Mouse (Mus musculus): ENCODE results near the gene Cyp4f37. TPM values are rescaled to one million over a fixed set of nuclear protein-coding genes. Genes with fewer than 3 reads are reported as not detected.
"Not testable (repeated sequence)": the region's sequence is repeated elsewhere in the genome, so short reads cannot be mapped to it uniquely, and the experiment has no call there.

Gene Cyp4f37
- not detected in 2 replicates for polyA plus RNA-seq (2015; fragmentation: Nextera tagmentation; extraction: Ambion mirVana)

DNA sequence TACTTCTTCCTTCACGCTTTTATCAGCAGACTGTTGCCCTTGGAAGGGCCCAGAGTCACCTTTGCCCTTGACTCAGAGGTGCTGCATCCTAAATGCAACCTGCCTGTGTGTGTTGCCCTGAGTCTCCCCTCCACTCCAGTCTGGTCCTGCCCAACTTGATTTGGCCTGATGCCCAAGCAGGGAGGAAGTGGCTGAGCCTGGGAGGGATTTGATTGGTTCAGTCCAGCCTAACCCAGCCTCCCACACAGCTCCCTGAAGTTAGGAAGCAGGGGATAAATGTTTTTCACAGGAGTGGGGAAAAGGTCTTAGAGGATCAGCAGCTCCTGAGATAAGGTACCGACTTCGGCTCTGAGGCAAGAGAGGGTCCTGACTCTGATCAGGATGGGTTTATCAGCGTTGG lies at the start of gene Cyp4f37:
Cyp4f37 (plus strand) TSS at position 292 of the 400 bp plus-strand sequence.
- WGBS (ENCODE audit: insufficient replicate concordance) = 49% methylated on average over 4 of the region's 4 CpGs
- not testable (repeated sequence) for H3K4me2 ChIP-seq; H3K36me3 ChIP-seq (replicated peaks); H3K4me3 ChIP-seq (replicated peaks); H3K4me1 ChIP-seq (replicated peaks); H3K27me3 ChIP-seq; ATAC-seq (ENCODE audit: insufficient read depth); H3K27ac ChIP-seq (replicated peaks); H3K9ac ChIP-seq; H3K9me3 ChIP-seq (replicated peaks)

DNA sequence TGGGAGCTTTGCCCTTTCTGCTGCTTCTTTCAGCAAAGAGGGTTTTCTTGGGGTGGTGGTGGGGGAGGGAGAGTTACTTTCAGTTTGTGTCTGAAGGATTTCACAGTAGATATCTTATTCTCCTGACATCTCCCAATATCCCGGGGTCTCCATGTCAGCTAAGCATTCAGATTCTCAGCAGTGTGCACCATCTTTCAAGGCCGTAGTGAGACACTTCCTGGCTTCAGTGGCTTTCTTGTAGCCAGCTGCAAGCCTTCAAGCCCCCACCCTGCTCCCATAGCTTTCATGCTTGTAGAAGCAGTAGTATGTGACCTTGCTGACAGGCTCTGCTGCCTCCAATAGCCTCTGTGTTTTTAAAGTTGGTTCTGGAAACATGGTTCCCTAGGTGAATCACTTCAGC lies 47.8 kb upstream of the Cyp4f37 start:
- not testable (repeated sequence) for H3K27me3 ChIP-seq; H3K4me3 ChIP-seq (replicated peaks); H3K27ac ChIP-seq (replicated peaks); ATAC-seq (ENCODE audit: insufficient read depth); H3K36me3 ChIP-seq (replicated peaks); H3K4me1 ChIP-seq (replicated peaks); H3K9ac ChIP-seq; H3K4me2 ChIP-seq; H3K9me3 ChIP-seq (replicated peaks)
- WGBS (ENCODE audit: insufficient replicate concordance) = 55% methylated on average over 2 of the region's 2 CpGs

DNA sequence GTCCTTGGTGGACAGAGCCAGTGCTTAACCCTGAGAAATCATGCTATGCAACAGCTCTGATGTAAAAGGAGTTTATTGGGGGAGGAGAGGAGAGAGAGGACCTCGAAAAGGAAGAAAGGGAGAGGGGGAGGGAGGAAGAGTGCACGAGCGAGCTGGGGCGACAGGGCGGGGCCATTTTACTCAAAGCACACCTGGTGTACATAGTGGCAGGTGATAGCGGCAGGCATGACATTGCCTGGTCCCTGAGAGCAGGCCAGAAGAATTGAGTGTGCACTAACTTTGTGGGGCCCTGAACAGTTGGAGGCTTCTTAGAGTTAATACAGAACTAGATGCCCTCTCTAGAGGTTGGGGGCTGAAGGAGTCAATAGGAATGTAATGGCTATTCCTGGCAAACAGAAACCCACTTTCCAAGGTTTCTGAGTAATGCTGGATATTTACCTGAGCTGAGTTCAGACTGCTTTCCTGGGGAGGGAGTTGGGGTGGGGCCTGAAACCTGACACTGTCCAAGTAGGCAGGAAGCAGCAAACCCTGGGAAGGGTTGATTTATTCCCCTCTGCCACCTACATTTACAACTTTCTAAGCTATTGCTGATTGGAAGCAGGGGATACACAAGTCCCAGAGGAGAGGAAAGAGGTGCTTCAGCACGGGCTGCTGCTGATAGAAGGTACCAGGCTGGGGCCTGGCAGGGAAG lies 43.5 kb upstream of the Cyp4f37 start:
- WGBS (ENCODE audit: insufficient replicate concordance) = 44% methylated on average over 7 of the region's 7 CpGs

DNA sequence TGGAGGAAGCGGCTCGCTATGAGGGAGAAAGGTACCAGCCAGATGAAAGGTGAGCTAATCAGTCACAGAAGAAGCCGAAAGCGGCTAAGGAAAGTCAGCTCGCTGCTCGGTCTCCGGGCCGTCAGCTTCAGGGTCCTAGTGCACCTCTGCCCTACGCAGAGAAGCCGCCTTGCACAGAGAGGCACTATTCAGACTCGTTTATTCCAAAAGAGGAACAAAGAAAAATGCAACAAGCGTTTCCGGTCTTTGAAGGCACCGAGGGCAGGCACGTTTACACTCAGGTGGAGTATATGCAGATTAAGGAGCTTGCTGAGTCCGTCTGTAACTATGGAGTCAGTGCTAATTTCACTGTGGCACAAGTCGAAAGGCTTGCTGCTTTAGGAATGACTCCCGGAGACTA lies 24.6 kb upstream of the Cyp4f37 start:
- no peaks in the 10 kb centered on the region for H3K27me3 ChIP-seq
- H3K36me3 ChIP-seq (replicated peaks) = no peaks in the 10 kb centered on the region
- no peak for ATAC-seq (ENCODE audit: insufficient read depth)
- no peak overlapping the region for H3K27ac ChIP-seq (replicated peaks)
- no peak overlapping the region for H3K4me3 ChIP-seq (replicated peaks)
- H3K4me2 ChIP-seq = no peak overlapping the region
- H3K4me1 ChIP-seq (replicated peaks) = no peaks in the 10 kb centered on the region
- H3K9ac ChIP-seq = no peak overlapping the region
- 75% methylated on average over 18 of the region's 18 CpGs for WGBS (ENCODE audit: insufficient replicate concordance)
- no peaks in the 10 kb centered on the region for H3K9me3 ChIP-seq (replicated peaks)

More for the DNA sequence above, 43.5 kb upstream of the Cyp4f37 start:
- ATAC-seq (ENCODE audit: insufficient read depth) = no peak
- H3K4me1 ChIP-seq (replicated peaks) = no peaks in the 10 kb centered on the region
- no peak overlapping the region for H3K4me2 ChIP-seq
- H3K27ac ChIP-seq (replicated peaks) = no peak overlapping the region
- no peaks in the 10 kb centered on the region for H3K27me3 ChIP-seq
- no peaks in the 10 kb centered on the region for H3K9me3 ChIP-seq (replicated peaks)
- no peak overlapping the region for H3K4me3 ChIP-seq (replicated peaks)
- H3K9ac ChIP-seq = no peak overlapping the region
- H3K36me3 ChIP-seq (replicated peaks) = no peaks in the 10 kb centered on the region

DNA sequence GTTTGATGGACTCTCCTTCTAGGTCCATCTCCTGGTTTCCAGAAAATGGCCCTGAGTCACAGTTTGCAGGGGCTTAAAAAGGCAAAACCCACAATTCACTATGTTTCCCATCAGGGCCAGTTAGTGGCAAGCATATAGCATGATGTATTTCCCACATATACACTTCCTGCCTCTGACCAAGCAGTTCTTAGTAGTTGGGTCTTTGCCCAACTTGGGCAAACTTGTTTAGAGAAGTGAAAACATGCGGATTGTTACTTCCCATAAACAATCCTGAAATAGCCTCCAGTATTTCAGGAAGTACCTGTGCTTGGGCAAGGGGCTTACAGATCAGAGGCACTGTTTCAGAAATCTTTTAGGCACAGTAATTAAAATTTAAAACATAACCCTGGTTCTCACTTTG lies 13.1 kb upstream of the Cyp4f37 start:
- Histone ChIP-seq H3K4me1 (replicated peaks) (no peaks in the 10 kb centered on the region), H3K9ac (no peak overlapping the region), H3K36me3 (replicated peaks) (no peaks in the 10 kb centered on the region), H3K9me3 (replicated peaks) (no peaks in the 10 kb centered on the region), H3K4me3 (replicated peaks) (no peak overlapping the region), H3K27me3 (no peaks in the 10 kb centered on the region), H3K27ac (replicated peaks) (no peak overlapping the region), H3K4me2 (no peak overlapping the region)
- ATAC-seq (ENCODE audit: insufficient read depth) = no peak
- 32% methylated on average over 1 of the region's 1 CpGs for WGBS (ENCODE audit: insufficient replicate concordance)

DNA sequence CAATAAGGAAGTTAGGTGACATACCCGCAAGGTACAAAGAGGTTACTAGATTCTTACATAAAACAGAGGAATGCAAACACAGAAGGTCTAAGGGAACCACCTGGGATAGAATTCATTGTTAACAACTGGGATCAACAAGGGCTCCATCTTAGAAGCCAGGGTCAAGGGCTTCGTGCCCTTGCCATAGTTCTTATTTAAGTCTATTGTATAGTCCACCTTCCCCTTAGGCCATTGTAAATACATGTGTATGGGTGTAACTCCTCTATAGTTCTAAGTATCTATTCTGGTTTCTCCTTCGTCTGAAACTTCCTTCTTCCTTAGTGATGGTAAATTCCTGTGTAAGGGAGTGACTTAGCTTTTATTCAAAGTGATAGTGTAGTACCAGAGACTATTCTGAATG lies 10.9 kb upstream of the Cyp4f37 start:
- 64% methylated on average over 3 of the region's 3 CpGs for WGBS (ENCODE audit: insufficient replicate concordance)
- H3K27me3 ChIP-seq; H3K4me1 ChIP-seq (replicated peaks); H3K4me3 ChIP-seq (replicated peaks); H3K36me3 ChIP-seq (replicated peaks); H3K9me3 ChIP-seq (replicated peaks); H3K9ac ChIP-seq; H3K27ac ChIP-seq (replicated peaks); ATAC-seq (ENCODE audit: insufficient read depth); H3K4me2 ChIP-seq: not testable (repeated sequence)

DNA sequence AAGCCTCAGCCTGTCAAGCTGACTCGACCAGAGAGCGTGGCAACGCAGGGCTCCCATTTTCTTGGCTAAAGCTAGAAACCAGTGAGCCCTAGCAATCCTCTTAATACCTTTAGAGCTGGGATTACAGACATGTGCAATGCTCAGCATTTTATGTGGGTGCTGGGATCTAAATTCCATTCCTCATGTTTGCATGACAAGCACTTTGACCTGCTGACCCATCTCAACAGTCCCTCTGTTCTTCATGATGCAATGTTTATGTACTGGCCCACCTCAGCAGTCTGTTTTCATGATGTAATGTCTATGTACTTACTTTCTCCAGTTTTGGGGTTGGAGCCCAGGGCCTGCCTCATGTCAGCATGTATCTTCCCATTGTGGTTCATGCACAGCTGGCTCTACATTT lies 10.2 kb upstream of the Cyp4f37 start:
- no peak overlapping the region for H3K4me3 ChIP-seq (replicated peaks)
- no peak overlapping the region for H3K27ac ChIP-seq (replicated peaks)
- H3K9ac ChIP-seq = no peak overlapping the region
- H3K4me1 ChIP-seq (replicated peaks) = no peaks in the 10 kb centered on the region
- no peaks in the 10 kb centered on the region for H3K27me3 ChIP-seq
- no peak overlapping the region for H3K4me2 ChIP-seq
- 61% methylated on average over 3 of the region's 3 CpGs for WGBS (ENCODE audit: insufficient replicate concordance)
- H3K9me3 ChIP-seq (replicated peaks) = no peaks in the 10 kb centered on the region
- H3K36me3 ChIP-seq (replicated peaks) = no peaks in the 10 kb centered on the region
- ATAC-seq (ENCODE audit: insufficient read depth) = no peak

DNA sequence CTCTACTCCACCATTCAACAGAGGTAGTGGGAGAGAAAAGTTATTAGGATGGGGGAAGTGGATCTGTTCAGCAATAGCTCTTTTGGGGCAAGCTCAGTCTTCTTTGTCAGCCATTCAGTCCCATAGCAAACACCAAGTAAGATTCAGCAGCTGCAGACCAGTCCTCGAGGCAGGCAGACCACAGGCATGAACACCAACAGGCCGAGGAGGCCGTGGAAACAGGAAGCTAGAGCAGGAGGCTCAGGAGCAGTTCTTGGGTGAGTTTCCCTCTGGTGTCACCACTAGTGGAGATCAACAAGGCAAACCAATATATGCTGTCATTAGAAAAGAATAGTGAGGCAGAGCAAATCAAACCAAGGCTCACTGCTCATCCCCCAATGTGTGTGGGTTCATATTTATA lies 8.7 kb upstream of the Cyp4f37 start:
- ATAC-seq (ENCODE audit: insufficient read depth) = no peak
- no peak overlapping the region for H3K4me3 ChIP-seq (replicated peaks)
- no peaks in the 10 kb centered on the region for H3K9me3 ChIP-seq (replicated peaks)
- no peaks in the 10 kb centered on the region for H3K27me3 ChIP-seq
- no peaks in the 10 kb centered on the region for H3K4me1 ChIP-seq (replicated peaks)
- H3K4me2 ChIP-seq = no peak overlapping the region
- no peak overlapping the region for H3K9ac ChIP-seq
- WGBS (ENCODE audit: insufficient replicate concordance) = 13% methylated on average over 3 of the region's 3 CpGs
- H3K36me3 ChIP-seq (replicated peaks) = no peaks in the 10 kb centered on the region
- no peak overlapping the region for H3K27ac ChIP-seq (replicated peaks)

DNA sequence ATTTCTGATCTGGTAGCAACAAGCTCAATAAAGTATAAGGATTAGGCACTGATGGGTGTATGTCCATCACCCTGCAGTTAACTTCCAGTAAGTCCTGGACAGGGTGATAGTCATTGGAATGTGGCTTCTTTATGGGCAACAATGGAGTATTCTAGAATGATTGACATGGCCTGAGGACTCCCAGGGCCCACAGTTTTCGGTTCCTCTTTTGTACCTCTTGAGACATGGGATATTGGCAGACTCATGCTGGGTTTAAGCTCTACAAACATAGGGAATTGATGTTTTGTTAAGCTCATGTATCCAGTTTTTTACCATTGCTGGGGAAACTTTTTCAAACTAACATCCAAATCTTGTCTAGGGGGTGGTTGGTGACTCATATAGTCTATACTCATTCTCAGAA lies 3.9 kb upstream of the Cyp4f37 start:
- Histone ChIP-seq H3K4me3 (replicated peaks) (no peak overlapping the region), H3K27ac (replicated peaks) (no peak overlapping the region), H3K9me3 (replicated peaks) (no peaks in the 10 kb centered on the region), H3K36me3 (replicated peaks) (no peaks in the 10 kb centered on the region), H3K27me3 (no peaks in the 10 kb centered on the region), H3K9ac (no peak overlapping the region), H3K4me2 (no peak overlapping the region), H3K4me1 (replicated peaks) (no peaks in the 10 kb centered on the region)
- no peak for ATAC-seq (ENCODE audit: insufficient read depth)
- WGBS (ENCODE audit: insufficient replicate concordance) = 40% methylated on average over 1 of the region's 1 CpGs

DNA sequence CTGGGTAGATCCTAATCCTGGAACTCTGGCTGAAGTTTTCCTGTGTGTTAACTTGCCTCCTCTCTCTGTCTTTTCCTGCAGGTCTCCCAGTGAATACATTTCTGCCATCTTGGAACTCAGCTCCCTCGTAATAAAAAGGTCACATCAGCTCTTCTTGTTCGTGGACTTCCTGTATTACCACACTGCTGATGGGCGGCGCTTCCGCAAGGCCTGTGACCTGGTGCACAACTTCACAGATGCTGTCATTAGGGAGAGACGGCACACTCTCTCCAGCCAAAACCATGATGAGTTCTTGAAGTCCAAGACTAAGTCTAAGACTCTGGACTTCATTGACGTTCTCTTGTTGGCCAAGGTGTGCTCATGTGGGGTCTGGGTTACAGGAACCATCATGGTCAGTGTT lies 8.6 kb downstream of the Cyp4f37 start:
- not testable (repeated sequence) for H3K4me2 ChIP-seq; H3K36me3 ChIP-seq (replicated peaks); ATAC-seq (ENCODE audit: insufficient read depth); H3K27ac ChIP-seq (replicated peaks); H3K9me3 ChIP-seq (replicated peaks); H3K4me1 ChIP-seq (replicated peaks); H3K4me3 ChIP-seq (replicated peaks); H3K27me3 ChIP-seq; H3K9ac ChIP-seq
- WGBS (ENCODE audit: insufficient replicate concordance) = 57% methylated on average over 7 of the region's 7 CpGs

DNA sequence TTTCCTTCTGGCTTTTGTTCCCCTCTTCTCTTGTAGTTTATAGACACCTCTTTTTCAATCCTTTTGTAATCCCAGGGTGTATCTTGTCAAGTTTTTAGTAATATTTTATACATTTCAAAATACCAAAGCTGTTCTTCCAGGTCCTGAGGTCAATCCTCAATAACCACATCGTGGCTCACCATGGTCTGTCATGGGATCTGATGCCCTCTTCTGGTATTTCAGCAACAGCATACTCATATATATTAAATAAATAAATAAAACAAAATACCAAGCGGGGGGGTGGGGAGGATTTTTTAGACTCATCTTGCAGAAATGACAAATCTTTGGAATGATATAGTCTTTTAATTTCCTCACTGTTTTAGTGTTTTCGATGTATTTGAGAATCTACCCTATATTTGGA lies 10.8 kb downstream of the Cyp4f37 start:
- H3K27me3 ChIP-seq = no peaks in the 10 kb centered on the region
- no peaks in the 10 kb centered on the region for H3K36me3 ChIP-seq (replicated peaks)
- no peak for ATAC-seq (ENCODE audit: insufficient read depth)
- H3K9ac ChIP-seq = no peak overlapping the region
- 45% methylated on average over 3 of the region's 3 CpGs for WGBS (ENCODE audit: insufficient replicate concordance)
- no peak overlapping the region for H3K4me3 ChIP-seq (replicated peaks)
- no peak overlapping the region for H3K27ac ChIP-seq (replicated peaks)
- 0 out of 2 replicates have a peak, but pooled peaks cover 4% of the 10 kb centered on the region for H3K4me1 ChIP-seq (replicated peaks)
- H3K4me2 ChIP-seq = no peak overlapping the region
- H3K9me3 ChIP-seq (replicated peaks) = no peaks in the 10 kb centered on the region
